Mouse (Mus musculus) right cerebral cortex, postnatal 4 days (tissue): ENCODE results near the gene Rcor1.
A peak's percentile ranks its signal among the peaks of the same experiment; 100 is the strongest.

Source experiments
- DNase-seq: peaks from one replicate; pipeline ENCODE4 v3.0.0-alpha.2; 2022

The Rcor1 gene

GRCm38 (mm10) chr12:111071477-111072152, 32.5 kb downstream of the Rcor1 start:
- no peak for DNase-seq

DNA sequence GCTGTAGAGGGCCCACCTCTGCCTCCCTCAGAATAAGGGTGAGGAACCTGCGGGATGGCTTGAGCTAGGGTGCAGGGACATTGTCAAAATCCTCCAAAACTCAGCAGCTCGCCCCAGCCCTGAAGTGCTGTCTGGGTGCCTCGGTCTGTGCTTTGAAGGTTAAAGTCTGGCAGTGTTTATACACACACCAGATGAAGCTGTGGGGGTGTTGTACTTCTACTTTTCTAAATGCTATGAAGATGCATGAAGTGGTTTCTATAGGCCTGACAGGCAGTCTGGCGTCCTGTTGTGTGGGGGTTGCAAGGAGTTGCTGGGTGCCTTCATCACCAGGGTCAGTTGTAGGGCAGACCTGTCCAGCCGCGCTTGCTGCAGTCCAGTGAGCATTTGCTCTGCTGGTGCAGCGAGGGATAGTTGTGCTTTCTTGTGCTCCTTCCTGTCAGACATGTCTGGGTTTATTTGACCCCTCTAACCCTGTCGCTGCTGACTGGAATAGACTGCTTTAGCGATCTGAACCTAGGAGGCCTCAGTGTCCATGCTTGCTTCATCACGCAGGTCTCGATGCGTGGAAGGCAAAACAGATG, 37.3 kb downstream of the Rcor1 start:
- DNase-seq: no peak

DNA sequence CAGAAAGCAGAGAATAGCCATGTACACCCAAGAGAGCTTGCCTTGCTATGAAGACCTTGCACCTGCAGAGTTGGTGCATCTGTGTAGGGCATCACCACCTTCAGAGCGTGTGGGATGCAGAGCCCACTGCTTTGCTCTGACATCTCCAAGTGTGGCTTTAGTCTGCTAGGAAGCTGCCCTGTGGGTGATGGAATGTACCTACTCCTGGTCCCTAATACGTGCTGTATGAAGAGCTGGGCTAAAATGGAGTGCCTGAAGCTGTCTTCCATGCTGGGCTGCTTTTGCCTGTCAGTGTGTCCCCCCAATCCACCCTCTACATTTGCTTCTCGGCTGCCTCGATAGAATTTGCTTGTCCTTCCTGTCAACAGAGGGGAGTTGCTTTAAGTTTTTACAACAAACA, 46.4 kb downstream of the Rcor1 start:
- no peak for DNase-seq

DNA sequence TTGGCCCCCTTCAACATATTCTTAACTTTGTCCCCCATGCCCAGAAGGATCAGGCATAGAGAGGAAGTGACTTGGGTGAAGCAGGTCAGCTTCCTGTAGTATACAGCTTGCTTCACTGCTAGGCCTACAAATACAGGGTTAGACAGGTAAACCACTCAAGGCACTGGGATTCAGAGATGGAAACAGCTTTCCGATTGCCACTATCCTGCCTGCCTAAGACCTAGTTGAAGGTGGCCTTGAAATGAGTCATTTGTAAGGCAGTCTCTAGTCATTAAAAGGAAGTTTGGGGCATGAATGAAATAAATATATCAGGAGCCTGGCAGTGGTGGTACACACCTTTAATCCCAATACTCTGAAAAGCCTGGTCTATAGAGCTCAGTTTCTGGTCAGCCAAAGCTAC, 47.9 kb downstream of the Rcor1 start:
- DNase-seq: no peak

DNA sequence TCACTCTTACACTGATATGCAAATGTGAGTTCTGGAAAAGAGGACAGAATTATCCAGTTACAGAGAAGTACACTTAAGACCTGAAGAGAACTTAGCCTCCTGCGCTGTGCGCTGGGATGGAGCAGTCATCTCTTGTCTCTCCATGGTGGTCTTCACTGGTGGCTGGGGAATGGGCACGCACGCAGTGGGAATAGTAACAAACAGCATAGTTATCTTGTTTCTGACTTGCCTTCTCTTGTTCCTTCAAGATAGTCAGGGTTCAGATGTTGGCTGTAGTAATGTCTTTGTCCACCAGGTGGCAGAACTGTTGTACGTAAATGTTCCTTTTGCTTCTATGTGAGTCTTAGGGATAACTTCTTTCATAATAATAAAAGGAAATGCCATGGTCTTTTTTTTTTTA, 49.0 kb downstream of the Rcor1 start:
- DNase-seq: peak; percentile 80

GRCm38 (mm10) chr12:111088731-111089141, 49.6 kb downstream of the Rcor1 start:
- DNase-seq: no peak

GRCm38 (mm10) chr12:111089145-111089544, 50.0 kb downstream of the Rcor1 start:
- no peak for DNase-seq

- no peak for DNase-seq
These were observed 51.6 kb downstream of the Rcor1 start for GRCm38 (mm10) chr12:111090801-111091200.

GRCm38 (mm10) chr12:111091981-111092380, 52.8 kb downstream of the Rcor1 start:
- no peak for DNase-seq

- DNase-seq: no peak
These were observed 54.9 kb downstream of the Rcor1 start for GRCm38 (mm10) chr12:111094073-111094472.

- DNase-seq: no peak
These were observed 55.9 kb downstream of the Rcor1 start for GRCm38 (mm10) chr12:111095086-111095485.

- DNase-seq: no peak
These were observed 57.1 kb downstream of the Rcor1 start for GRCm38 (mm10) chr12:111096249-111096648.

- DNase-seq: no peak
These were observed 57.9 kb downstream of the Rcor1 start for GRCm38 (mm10) chr12:111097036-111097435.

GRCm38 (mm10) chr12:111111176-111111575, 72.0 kb downstream of the Rcor1 start:
- DNase-seq: no peak

GRCm38 (mm10) chr12:111114593-111114992, 75.4 kb downstream of the Rcor1 start:
- DNase-seq: no peak

GRCm38 (mm10) chr12:111119506-111120085, 80.4 kb downstream of the Rcor1 start:
- DNase-seq: no peak

DNA sequence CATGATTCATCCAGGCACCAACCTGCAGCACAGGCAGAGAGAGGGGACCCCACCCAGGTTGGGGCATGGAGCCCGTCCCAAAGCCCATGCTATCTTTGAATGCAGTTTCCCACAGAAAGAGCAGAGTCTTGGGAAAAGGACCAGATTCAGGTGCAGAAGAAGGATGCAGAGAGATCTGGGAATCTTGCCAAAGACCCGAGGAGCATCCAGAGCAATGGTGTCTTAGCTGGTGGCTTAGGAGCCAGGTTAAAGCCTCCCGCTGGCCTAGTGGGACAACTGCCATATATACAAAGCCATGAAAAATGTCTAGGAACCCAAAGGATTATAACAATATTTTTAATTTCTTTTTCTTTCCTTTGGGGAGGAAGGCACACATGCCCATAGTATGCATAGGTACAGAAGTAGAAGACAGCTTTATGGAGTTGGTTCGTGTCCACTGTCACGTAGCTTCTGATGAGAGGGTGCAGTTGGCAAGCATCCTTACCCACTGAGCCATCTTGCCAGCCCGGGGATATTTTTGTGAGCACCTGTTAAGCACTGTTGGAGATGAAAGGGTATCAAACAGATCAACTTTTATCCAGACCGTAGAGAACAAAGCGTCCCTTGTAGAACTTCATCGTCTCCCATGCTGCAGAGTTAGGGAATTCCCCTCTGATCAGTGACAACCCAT, 82.0 kb downstream of the Rcor1 start:
- no peak for DNase-seq

GRCm38 (mm10) chr12:111122332-111122852, 83.2 kb downstream of the Rcor1 start:
- DNase-seq: no peak

DNA sequence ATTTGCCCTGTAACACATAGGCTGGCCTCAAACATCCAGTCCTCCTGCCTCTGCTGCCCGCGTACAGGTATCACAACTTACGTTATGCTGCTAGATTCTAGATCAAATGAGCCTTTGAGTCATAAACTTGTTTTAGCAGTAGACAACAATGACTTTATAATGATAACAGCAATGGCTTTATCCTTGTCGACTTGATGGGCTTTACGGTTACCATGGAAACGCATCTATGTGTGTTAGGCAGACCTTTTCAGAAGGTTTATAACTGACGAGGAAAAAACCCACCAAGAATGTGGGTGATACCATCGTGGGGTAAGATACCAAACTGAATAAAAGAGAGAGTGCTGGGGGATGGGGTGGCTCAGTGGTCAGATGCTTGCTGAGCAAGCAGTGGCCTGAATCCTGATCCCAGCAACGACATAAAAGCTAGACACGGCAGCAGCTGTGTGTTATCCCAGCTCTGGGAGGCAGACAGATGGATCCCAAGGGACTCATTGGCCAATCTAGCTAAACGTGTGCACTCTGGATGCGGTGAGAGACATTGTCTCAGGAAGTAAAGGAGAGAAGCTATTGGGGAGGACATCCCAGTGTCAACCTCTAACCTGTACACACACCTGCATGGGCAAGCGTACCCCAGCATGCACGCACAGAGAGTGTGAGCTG, 85.6 kb downstream of the Rcor1 start:
- no peak for DNase-seq

- no peak for DNase-seq
These were observed 86.5 kb downstream of the Rcor1 start for GRCm38 (mm10) chr12:111125666-111126065.

GRCm38 (mm10) chr12:111134169-111134568, 95.0 kb downstream of the Rcor1 start:
- DNase-seq: peak; percentile 15

DNA sequence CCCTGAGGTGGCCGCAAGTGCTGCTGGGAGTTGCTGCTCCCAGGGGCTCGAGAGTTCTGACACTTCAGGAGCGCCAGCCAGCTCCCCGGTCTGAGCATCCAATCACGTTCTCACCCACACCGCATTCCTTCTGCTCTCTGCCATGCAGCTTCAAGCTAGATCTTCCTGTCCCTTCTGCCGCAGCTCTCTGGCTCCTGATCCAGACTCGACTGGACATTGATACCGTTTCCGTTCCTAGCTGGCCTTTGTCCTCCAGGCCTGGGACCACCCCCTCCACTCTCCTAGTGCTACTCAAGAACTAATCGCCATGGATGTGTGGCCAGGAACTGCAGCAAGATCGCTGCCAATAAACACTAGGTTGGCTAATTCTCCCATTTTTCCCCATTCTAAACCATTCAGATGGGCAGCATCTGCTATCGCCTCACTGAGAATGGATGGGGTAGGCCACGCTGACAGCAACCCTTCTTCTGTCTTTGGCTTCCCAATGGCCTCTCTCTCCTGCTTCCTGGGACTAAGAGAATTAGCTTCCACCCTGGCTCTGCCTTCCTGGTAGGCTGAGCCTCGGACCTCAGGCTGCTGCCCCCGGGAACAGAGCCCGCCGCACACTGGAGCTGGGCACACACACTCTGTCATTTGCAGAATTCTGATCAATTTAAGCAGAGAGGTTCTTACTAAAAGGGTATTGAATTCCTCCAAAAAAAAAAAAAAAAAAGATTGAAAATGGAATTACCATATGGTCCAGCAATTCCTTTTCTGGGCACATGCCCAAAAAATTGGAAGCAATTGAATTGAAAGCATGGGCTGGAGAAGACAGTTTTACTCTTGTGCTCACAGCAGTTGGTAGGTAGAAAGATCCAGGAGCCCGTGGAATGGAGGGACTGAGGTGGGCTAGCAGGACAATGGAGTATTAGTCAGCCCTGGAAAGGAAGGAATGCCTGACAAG, 95.9 kb downstream of the Rcor1 start:
- DNase-seq: peak; percentile 16
